Comparison of ENCODE assay signal across 9 mouse cellular contexts in genomic region chr9:37144251-37144650, GRCm38 (mm10). TPM values are rescaled to one million over a fixed set of nuclear protein-coding genes. Genes with fewer than 3 reads are reported as not detected.
DNase-seq lines count a peak whose midpoint lies in the region; ATAC-seq and TF ChIP-seq lines count a peak whose summit lies in the region.
"Had no signal": no experiment of that assay in that cellular context is flagged by ENCODE, and none has a peak within 500 bp of the region (broad histone marks: within the 10 kb centered on the region; RNA-seq: fewer than 3 reads in every experiment).

No protein-coding gene starts in this region.

- no peak overlapping the region for H3K9ac ChIP-seq in lung, postnatal 0 days (replicated peaks; ENCODE audit: low read depth)
- peak overlapping the region; percentile 99 for H3K9ac ChIP-seq in embryonic facial prominence, embryonic 11.5 days (replicated peaks; ENCODE audit: low read length)
- H3K9ac ChIP-seq in liver, postnatal 0 days (replicated peaks), result no peak overlapping the region
- H3K9ac ChIP-seq in stomach, embryonic 14.5 days (replicated peaks; ENCODE audit: low read depth, low read length), result 0 out of 2 replicates have a peak overlapping the region, but pooled peaks have one; percentile 85
- H3K9ac ChIP-seq: liver, embryonic 15.5 days had no signal

- 20% methylated on average over 21 of the region's 21 CpGs for WGBS in lung, postnatal 0 days
- WGBS in lung, adult 2 months, result 47% methylated on average over 21 of the region's 21 CpGs
- WGBS in embryonic facial prominence, embryonic 11.5 days, result under 1% methylated on average over 20 of the region's 21 CpGs
- WGBS in liver, postnatal 0 days (ENCODE audit: insufficient replicate concordance), result 12% methylated on average over 21 of the region's 21 CpGs
- WGBS in stomach, embryonic 14.5 days, result 18% methylated on average over 21 of the region's 21 CpGs

- TF ChIP-seq CTCF in lung, postnatal 0 days (IDR thresholded peaks at IDR 0.05), result peak; percentile 23
- TF ChIP-seq CTCF in lung, adult 2 months (IDR thresholded peaks at IDR 0.05; ENCODE audit: insufficient read depth, low read length), result no peak
- no peak for TF ChIP-seq CTCF in liver, postnatal 0 days (IDR thresholded peaks at IDR 0.05; ENCODE audit: low read depth)

- no peaks in the 10 kb centered on the region for H3K4me1 ChIP-seq in lung, postnatal 0 days (ENCODE audit: insufficient read depth, low read depth, low read length)
- peaks cover 7% of the 10 kb centered on the region for H3K4me1 ChIP-seq in lung, adult 2 months (ENCODE audit: control insufficient read depth, insufficient read depth, low read length)
- peaks cover 4% of the 10 kb centered on the region; the same call in 1 of the 2 replicates for H3K4me1 ChIP-seq in embryonic facial prominence, embryonic 11.5 days (ENCODE audit: control insufficient read depth, insufficient read depth, low read length)
- H3K4me1 ChIP-seq in liver, postnatal 0 days (ENCODE audit: insufficient read depth), result peaks cover 14% of the 10 kb centered on the region; the same call in 1 of the 2 replicates
- H3K4me1 ChIP-seq in stomach, embryonic 14.5 days (ENCODE audit: control insufficient read depth, insufficient read depth, low read length), result peaks cover 43% of the 10 kb centered on the region

- peak overlapping the region; percentile 97 for H3K4me2 ChIP-seq in lung, postnatal 0 days (replicated peaks; ENCODE audit: low read depth, low read length)
- peak overlapping the region; percentile 88 for H3K4me2 ChIP-seq in embryonic facial prominence, embryonic 11.5 days (ENCODE audit: low read depth, low read length)
- peak overlapping the region; percentile 13; the same call in 1 of the 2 replicates for H3K4me2 ChIP-seq in liver, postnatal 0 days (ENCODE audit: low read depth, low read length)
- peak overlapping the region; percentile 56 for H3K4me2 ChIP-seq in stomach, embryonic 14.5 days (replicated peaks; ENCODE audit: low read depth, low read length)

- intact Hi-C loops in heart, postnatal 10 days (cut with DNase I), result no loop called here

- DNase-seq in lung, postnatal 0 days (ENCODE audit: low spot score), result peak; percentile 38
- DNase-seq in lung, adult 2 months, result no peak
- DNase-seq in embryonic facial prominence, embryonic 11.5 days (ENCODE audit: low spot score), result peak; percentile 80
- DNase-seq in heart, postnatal 10 days, result peak; percentile 37 to 41
- DNase-seq in liver, postnatal 0 days, result peak; percentile 11
- no peak for DNase-seq in layer of hippocampus, adult 18-20 months (ENCODE audit: low spot score in 2 of 2)

- H3K27me3 ChIP-seq in lung, postnatal 0 days (replicated peaks; ENCODE audit: insufficient read depth, low read length), result 0 out of 2 replicates have a peak, but pooled peaks cover 3% of the 10 kb centered on the region
- H3K27me3 ChIP-seq in embryonic facial prominence, embryonic 11.5 days (ENCODE audit: control insufficient read depth, insufficient read depth, low read length), result no peaks in the 10 kb centered on the region
- peaks cover 58% of the 10 kb centered on the region for H3K27me3 ChIP-seq in liver, postnatal 0 days (ENCODE audit: insufficient read depth, low read length)
- no peaks in the 10 kb centered on the region for H3K27me3 ChIP-seq in stomach, embryonic 14.5 days (ENCODE audit: control insufficient read depth, insufficient read depth, low read length)

- peak overlapping the region; percentile 70 for H3K4me3 ChIP-seq in lung, postnatal 0 days (ENCODE audit: low read depth, low read length)
- H3K4me3 ChIP-seq in lung, adult 2 months (replicated peaks; ENCODE audit: extremely low read depth, low read depth, low read length), result no peak overlapping the region
- H3K4me3 ChIP-seq in embryonic facial prominence, embryonic 11.5 days (ENCODE audit: low read depth, low read length), result peak overlapping the region; percentile 90
- no peak overlapping the region for H3K4me3 ChIP-seq in liver, postnatal 0 days (ENCODE audit: low read depth, low read length)
- H3K4me3 ChIP-seq in stomach, embryonic 14.5 days (ENCODE audit: low read depth, low read length), result peak overlapping the region; percentile 72

- no peak for TF ChIP-seq EP300 in lung, postnatal 0 days (IDR thresholded peaks at IDR 0.05)
- no peak for TF ChIP-seq EP300 in liver, postnatal 0 days (IDR thresholded peaks at IDR 0.05; ENCODE audit: low read depth)

- no peak for ATAC-seq in lung, postnatal 0 days
- no peak for ATAC-seq in embryonic facial prominence, embryonic 11.5 days (replicated peaks; ENCODE audit: insufficient number of reproducible peaks, low FRiP score, low TSS enrichment, low read depth)
- no peak for ATAC-seq in liver, postnatal 0 days
- no peak for ATAC-seq in stomach, embryonic 14.5 days (ENCODE audit: insufficient number of reproducible peaks, insufficient read depth, low FRiP score, low read depth)
- ATAC-seq in megakaryocyte progenitor cell, adult 5-6 weeks (replicated peaks; ENCODE audit: poor library complexity), result no peak

- H3K9me3 ChIP-seq in lung, postnatal 0 days (ENCODE audit: low read length), result no peaks in the 10 kb centered on the region
- no peaks in the 10 kb centered on the region for H3K9me3 ChIP-seq in embryonic facial prominence, embryonic 11.5 days (replicated peaks; ENCODE audit: control insufficient read depth, low read length)
- no peaks in the 10 kb centered on the region for H3K9me3 ChIP-seq in liver, postnatal 0 days (ENCODE audit: low read length)
- no peaks in the 10 kb centered on the region for H3K9me3 ChIP-seq in stomach, embryonic 14.5 days (ENCODE audit: control insufficient read depth, low read depth, low read length)
- H3K9me3 ChIP-seq: liver, embryonic 15.5 days had no signal

- H3K36me3 ChIP-seq in lung, postnatal 0 days (ENCODE audit: insufficient read depth, low read length), result no peaks in the 10 kb centered on the region
- H3K36me3 ChIP-seq in embryonic facial prominence, embryonic 11.5 days (replicated peaks; ENCODE audit: control insufficient read depth, insufficient read depth, low read depth, low read length), result no peaks in the 10 kb centered on the region
- no peaks in the 10 kb centered on the region for H3K36me3 ChIP-seq in liver, postnatal 0 days (replicated peaks; ENCODE audit: insufficient read depth, low read length)
- no peaks in the 10 kb centered on the region for H3K36me3 ChIP-seq in stomach, embryonic 14.5 days (ENCODE audit: control insufficient read depth, insufficient read depth, low read length)
- H3K36me3 ChIP-seq: liver, embryonic 15.5 days had no signal

- no peak for TF ChIP-seq POLR2A in lung, adult 2 months (IDR thresholded peaks at IDR 0.05; ENCODE audit: borderline replicate concordance, extremely low read depth, low read depth, low read length)

- H3K27ac ChIP-seq in lung, postnatal 0 days (ENCODE audit: low read length), result no peak overlapping the region
- peak overlapping the region; percentile 97 for H3K27ac ChIP-seq in embryonic facial prominence, embryonic 11.5 days (replicated peaks; ENCODE audit: low read depth, low read length)
- H3K27ac ChIP-seq in liver, postnatal 0 days (ENCODE audit: low read depth), result no peak overlapping the region
- peak overlapping the region; percentile 30; the same call in 1 of the 2 replicates for H3K27ac ChIP-seq in stomach, embryonic 14.5 days (ENCODE audit: low read length)
- H3K27ac ChIP-seq: liver, embryonic 15.5 days had no signal

RNA-seq across cellular contexts. Expression of gene Pknox2, which starts 3.0 kb away (rescaled TPM):
- 11.1 and 11.7 TPM in 2 replicates for polyA plus RNA-seq in lung, postnatal 0 days (2015; fragmentation: Nextera tagmentation; extraction: Ambion mirVana)
- 32.2 and 37.2 TPM in 2 replicates for polyA plus RNA-seq in lung, adult 2 months (2012; rRNA removed)
- 13.2 and 14.9 TPM in 2 replicates for polyA plus RNA-seq in embryonic facial prominence, embryonic 11.5 days (2014; fragmentation: Nextera tagmentation; extraction: Ambion mirVana)
- 1 to 10 TPM; 5.2 to 5.8 TPM for total RNA-seq in heart, postnatal 10 days (2021)
- 0.18 and 0.27 TPM in 2 replicates for polyA plus RNA-seq in liver, postnatal 0 days (2015; fragmentation: Nextera tagmentation; extraction: Ambion mirVana)
- polyA plus RNA-seq in stomach, embryonic 14.5 days (2014; fragmentation: Nextera tagmentation; extraction: Ambion mirVana), result 6.1 and 7.5 TPM in 2 replicates
- total RNA-seq in megakaryocyte progenitor cell, adult 5-6 weeks (2015), result 0.20 TPM in 1 of 2 replicates, not detected in the other
- not detected in 2 replicates for total RNA-seq in megakaryocyte progenitor cell, adult 5-6 weeks (2017)
- total RNA-seq in layer of hippocampus, adult 18-20 months (2021), result 10 to 100 TPM; 38.3 to 39.2 TPM

Comparison
In these comparisons a context has a peak if more than half of its experiments do, and no peak if none do; other contexts are left out.
1. DNase-seq: peak in lung, postnatal 0 days (single experiment), embryonic facial prominence, embryonic 11.5 days (single experiment), heart, postnatal 10 days (2 of 2) and liver, postnatal 0 days (single experiment); none in lung, adult 2 months (single experiment) and layer of hippocampus, adult 18-20 months (0 of 2).
2. H3K4me3 ChIP-seq: peak in lung, postnatal 0 days (single experiment), embryonic facial prominence, embryonic 11.5 days (single experiment) and stomach, embryonic 14.5 days (single experiment); none in lung, adult 2 months (single experiment) and liver, postnatal 0 days (single experiment).
3. H3K27ac ChIP-seq: peak in embryonic facial prominence, embryonic 11.5 days (single experiment) and stomach, embryonic 14.5 days (single experiment); none in lung, postnatal 0 days (single experiment) and liver, postnatal 0 days (single experiment).
4. H3K4me2 ChIP-seq: peak in every context shown above with its lines; median percentile 97 in lung, postnatal 0 days; 88 in embryonic facial prominence, embryonic 11.5 days; 56 in stomach, embryonic 14.5 days; 13 in liver, postnatal 0 days.
5. H3K9ac ChIP-seq: peak in embryonic facial prominence, embryonic 11.5 days (single experiment) and stomach, embryonic 14.5 days (single experiment); none in lung, postnatal 0 days (single experiment) and liver, postnatal 0 days (single experiment).